Mouse (Mus musculus) bone marrow, adult 2 months (tissue): ENCODE measurements around the gene Hc. TPM values are rescaled to one million over a fixed set of nuclear protein-coding genes. Genes with fewer than 3 reads are reported as not detected.

Experiments
- H3K27ac ChIP-seq: fragments of 200-500 bp; 2 replicates; pipeline ENCODE4 v1.5.1; 2012; ENCODE audit warnings: low read depth, mild to moderate bottlenecking, control low read depth, inconsistent platforms, low read length; ENCODE audit not compliant: control insufficient read depth, poor library complexity, insufficient read depth
- H3K4me1 ChIP-seq: fragments of 200-500 bp; 2 replicates; pipeline ENCODE4 v1.6.1; 2011; ENCODE audit warnings: low read length; ENCODE audit not compliant: control insufficient read depth, insufficient read depth
- H3K4me3 ChIP-seq: fragments of 200-500 bp; replicated peaks from 2 replicates; pipeline ENCODE3; 2011; ENCODE audit warnings: mild to moderate bottlenecking, low read depth, low read length, control low read depth; ENCODE audit not compliant: control insufficient read depth
- CTCF ChIP-seq: fragments of 200-500 bp; IDR thresholded peaks from 2 replicates; pipeline ENCODE4 v1.5.1; 2011; ENCODE audit warnings: low read length, control low read depth; ENCODE audit not compliant: control insufficient read depth, insufficient read depth
- POLR2A ChIP-seq: fragments of 200-500 bp; IDR thresholded peaks from 2 replicates; pipeline ENCODE4 v1.6.1; 2011; ENCODE audit warnings: low read depth, mild to moderate bottlenecking, control low read depth, low read length, borderline replicate concordance; ENCODE audit not compliant: control insufficient read depth
- WGBS: fragments of 180-500 bp; shearing (Covaris S2); methylation state at CpG from one replicate; pipeline ENCODE4 v1.1.7; 2018; 5-methylcytosine and 5-hydroxymethylcytosine counted together
- polyA plus RNA-seq: library from polyadenylated mRNA; stranded (reverse); fragments of >200 nt; gene quantifications from 2 replicates; pipeline ENCODE4 v1.2.4, GENCODE M21; 2011; ENCODE audit warnings: low replicate concordance; ENCODE audit not compliant: missing spikeins, insufficient read depth, insufficient read length

Gene Hc
- polyA plus RNA-seq, 1 experiment = 3.9 TPM

- Histone ChIP-seq H3K4me1 (peaks cover 4% of the 10 kb centered on the region; the same call in 1 of the 2 replicates), H3K27ac (no peak overlapping the region), H3K4me3 (no peak overlapping the region)
- 82% methylated on average over 5 of the region's 5 CpGs for WGBS
- TF ChIP-seq POLR2A (no peak), CTCF (no peak)
These were observed 100.8 kb downstream of the Hc start for GRCm38 (mm10) chr2:34960466-34960865.

GRCm38 (mm10) chr2:34958582-34958981 is 102.7 kb downstream of the Hc start:
- 30% methylated on average over 7 of the region's 7 CpGs for WGBS
- no peak overlapping the region for H3K4me3 ChIP-seq
- H3K27ac ChIP-seq = no peak overlapping the region
- peaks cover 1% of the 10 kb centered on the region; the same call in 1 of the 2 replicates for H3K4me1 ChIP-seq
- no peak for TF ChIP-seq POLR2A
- TF ChIP-seq CTCF = no peak

GRCm38 (mm10) chr2:34958036-34958435 is 103.2 kb downstream of the Hc start:
- WGBS = 27% methylated on average over 7 of the region's 7 CpGs
- Histone ChIP-seq H3K4me1 (peaks cover 1% of the 10 kb centered on the region; the same call in 1 of the 2 replicates), H3K4me3 (no peak overlapping the region)

GRCm38 (mm10) chr2:34957405-34957804 is 103.8 kb downstream of the Hc start:
- Histone ChIP-seq H3K27ac (no peak overlapping the region), H3K4me3 (no peak overlapping the region), H3K4me1 (peaks cover 1% of the 10 kb centered on the region; the same call in 1 of the 2 replicates)
- TF ChIP-seq POLR2A (no peak), CTCF (no peak)
- WGBS = 62% methylated on average over 1 of the region's 1 CpGs

More at GRCm38 (mm10) chr2:34958036-34958435, 103.2 kb downstream of the Hc start:
- no peak overlapping the region for H3K27ac ChIP-seq
- no peak for TF ChIP-seq CTCF
- no peak for TF ChIP-seq POLR2A

- TF ChIP-seq CTCF (no peak), POLR2A (no peak)
These were observed 104.3 kb downstream of the Hc start for GRCm38 (mm10) chr2:34956941-34957340.

GRCm38 (mm10) chr2:34954344-34954743 is 106.9 kb downstream of the Hc start:
- H3K27ac ChIP-seq = no peak overlapping the region
- no peak overlapping the region for H3K4me3 ChIP-seq
- H3K4me1 ChIP-seq = no peaks in the 10 kb centered on the region; the same call in 1 of the 2 replicates
- no peak for TF ChIP-seq POLR2A

More at GRCm38 (mm10) chr2:34956941-34957340, 104.3 kb downstream of the Hc start:
- Histone ChIP-seq H3K4me1 (peaks cover 1% of the 10 kb centered on the region; the same call in 1 of the 2 replicates), H3K27ac (no peak overlapping the region), H3K4me3 (no peak overlapping the region)
- 19% methylated on average over 5 of the region's 5 CpGs for WGBS

GRCm38 (mm10) chr2:34953547-34954116 is 107.6 kb downstream of the Hc start:
- TF ChIP-seq POLR2A (no peak), CTCF (no peak)
- WGBS = 77% methylated on average over 2 of the region's 2 CpGs
- Histone ChIP-seq H3K27ac (no peak overlapping the region), H3K4me1 (no peaks in the 10 kb centered on the region; the same call in 1 of the 2 replicates), H3K4me3 (no peak overlapping the region)

GRCm38 (mm10) chr2:34953018-34953417 is 108.2 kb downstream of the Hc start:
- Histone ChIP-seq H3K4me1 (no peaks in the 10 kb centered on the region; the same call in 1 of the 2 replicates), H3K27ac (no peak overlapping the region), H3K4me3 (no peak overlapping the region)
- TF ChIP-seq POLR2A (no peak), CTCF (no peak)
- 15% methylated on average over 4 of the region's 4 CpGs for WGBS

GRCm38 (mm10) chr2:34951469-34951868 is 109.8 kb downstream of the Hc start:
- H3K4me3 ChIP-seq = no peak overlapping the region
- no peak overlapping the region for H3K27ac ChIP-seq
- TF ChIP-seq POLR2A = no peak
- no peak for TF ChIP-seq CTCF
- H3K4me1 ChIP-seq = no peaks in the 10 kb centered on the region; the same call in 1 of the 2 replicates
